Mouse (Mus musculus): ENCODE results near the gene Saa4.
A peak's percentile ranks its signal among the peaks of the same experiment; 100 is the strongest.
"Not testable (repeated sequence)": the region's sequence is repeated elsewhere in the genome, so short reads cannot be mapped to it uniquely, and the experiment has no call there.

Gene Saa4

GRCm38 (mm10) chr7:46732458-46732857 is at the start of gene Saa4:
Gene Saa4 (minus strand): TSS chr7:46732603.
- no peak for DNase-seq

GRCm38 (mm10) chr7:46770706-46771105 is 38.3 kb upstream of the Saa4 start:
- DNase-seq: peak; percentile 70

GRCm38 (mm10) chr7:46768451-46768850 is 36.0 kb upstream of the Saa4 start:
- DNase-seq: no peak

GRCm38 (mm10) chr7:46767371-46767770 is 35.0 kb upstream of the Saa4 start:
- DNase-seq: no peak

GRCm38 (mm10) chr7:46764672-46765071 is 32.3 kb upstream of the Saa4 start:
- DNase-seq: no peak

- no peak for DNase-seq
These were observed 30.2 kb upstream of the Saa4 start for GRCm38 (mm10) chr7:46762601-46763000.

- no peak for DNase-seq
These were observed 28.8 kb upstream of the Saa4 start for GRCm38 (mm10) chr7:46761049-46761795.

- no peak for DNase-seq
These were observed 19.1 kb upstream of the Saa4 start, which contains the start of gene Saa2 for GRCm38 (mm10) chr7:46751490-46751889. Gene Saa2 (plus strand): TSS chr7:46751790.

GRCm38 (mm10) chr7:46748459-46748858 is 16.1 kb upstream of the Saa4 start:
- no peak for DNase-seq

GRCm38 (mm10) chr7:46746381-46746780 is 14.0 kb upstream of the Saa4 start:
- DNase-seq: no peak

GRCm38 (mm10) chr7:46745816-46746215 is 13.4 kb upstream of the Saa4 start:
- DNase-seq: no peak

GRCm38 (mm10) chr7:46742880-46743279 is 10.5 kb upstream of the Saa4 start, which contains the start of gene Saa1:
Gene Saa1 (minus strand): TSS chr7:46742980.
- DNase-seq: not testable (repeated sequence)

GRCm38 (mm10) chr7:46740041-46740440 is 7.6 kb upstream of the Saa4 start:
- not testable (repeated sequence) for DNase-seq

- DNase-seq: no peak
These were observed 6.4 kb upstream of the Saa4 start for GRCm38 (mm10) chr7:46738561-46739460.

GRCm38 (mm10) chr7:46734983-46735382 is 2.6 kb upstream of the Saa4 start:
- DNase-seq: no peak

GRCm38 (mm10) chr7:46727584-46727983 is 4.8 kb downstream of the Saa4 start:
- no peak for DNase-seq

GRCm38 (mm10) chr7:46724396-46724795 is 8.0 kb downstream of the Saa4 start:
- no peak for DNase-seq

- no peak for DNase-seq
These were observed 8.6 kb downstream of the Saa4 start for GRCm38 (mm10) chr7:46723849-46724248.

- DNase-seq: no peak
These were observed 9.0 kb downstream of the Saa4 start for GRCm38 (mm10) chr7:46723354-46723753.

GRCm38 (mm10) chr7:46720460-46720859 is 11.9 kb downstream of the Saa4 start:
- peak; percentile 43 for DNase-seq

- DNase-seq: peak; percentile 49
These were observed 12.9 kb downstream of the Saa4 start for GRCm38 (mm10) chr7:46719526-46719925.

GRCm38 (mm10) chr7:46718591-46719270 is 13.7 kb downstream of the Saa4 start:
- DNase-seq: peak; percentile 87

- no peak for DNase-seq
These were observed 15.5 kb downstream of the Saa4 start for GRCm38 (mm10) chr7:46716897-46717296.

All from cerebellum, adult 8-10 months (tissue).